Mouse (Mus musculus) C2C12 (cell line): Measurements from ENCODE around the gene Trim14.

Source experiments
- CEBPB ChIP-seq: IDR thresholded peaks from one replicate; pipeline ENCODE4 v1.6.1; 2011; ENCODE audit warnings: low read depth, mild to moderate bottlenecking, control low read depth, moderate library complexity
- CTCF ChIP-seq: IDR thresholded peaks from one replicate; pipeline ENCODE4 v1.5.1; 2011; ENCODE audit not compliant: control insufficient read depth, insufficient read depth, insufficient read length
- MAX ChIP-seq: IDR thresholded peaks from one replicate; pipeline ENCODE4 v1.6.1; 2011; ENCODE audit warnings: mild to moderate bottlenecking, control low read depth
- MYOD1 ChIP-seq: IDR thresholded peaks from one replicate; pipeline ENCODE4 v1.6.1; 2011; ENCODE audit warnings: low read depth; ENCODE audit not compliant: control insufficient read depth, insufficient read length
- MYOG ChIP-seq: IDR thresholded peaks from one replicate; pipeline ENCODE4 v1.6.1; 2011; ENCODE audit not compliant: control insufficient read depth, insufficient read length; ENCODE audit errors: extremely low read depth
- USF1 ChIP-seq: IDR thresholded peaks from one replicate; pipeline ENCODE4 v1.6.1; 2011; ENCODE audit warnings: low read depth, mild to moderate bottlenecking, control low read depth, moderate library complexity

- no peak for TF ChIP-seq CTCF
- TF ChIP-seq MYOD1, result no peak
- no peak for TF ChIP-seq MAX
- TF ChIP-seq CEBPB, result no peak
- TF ChIP-seq MYOG, result no peak
- TF ChIP-seq USF1, result no peak
Observed at GRCm38 (mm10) chr4:46574024-46574753, 38.2 kb upstream of the Trim14 start.
